Mouse (Mus musculus) heart, embryonic 11.5 days (tissue): ENCODE measurements at regions not wholly inside any gene's neighbourhood (a gene's known extent, or its start where the extent isn't known, plus 50 kb on each side); places are given as distances from the start of the nearest gene placed in this dataset.

ENCODE experiments used
- ATAC-seq: fragments of 200-750 bp; cut with Nextera tagmentation; replicated peaks from 2 replicates; pipeline ENCODE4 v1.8.0; 2017; ENCODE audit warnings: moderate library complexity; ENCODE audit not compliant: insufficient number of reproducible peaks, low FRiP score, low TSS enrichment
- H3K27ac ChIP-seq: fragments of 300-500 bp; sonication (generic); 2 replicates; pipeline ENCODE4 v1.5.1; 2014; ENCODE audit warnings: mild to moderate bottlenecking, low read depth, low read length
- H3K27me3 ChIP-seq: fragments of 300-500 bp; sonication (generic); 2 replicates; pipeline ENCODE4 v1.6.1; 2014; ENCODE audit warnings: mild to moderate bottlenecking, low read length, mixed read lengths; ENCODE audit not compliant: control insufficient read depth, insufficient read depth
- H3K36me3 ChIP-seq: fragments of 300-500 bp; sonication (generic); 2 replicates; pipeline ENCODE4 v1.6.1; 2014; ENCODE audit warnings: mild to moderate bottlenecking, low read length, moderate library complexity, mixed read lengths; ENCODE audit not compliant: control insufficient read depth, insufficient read depth
- H3K4me1 ChIP-seq: fragments of 300-500 bp; sonication (generic); 2 replicates; pipeline ENCODE4 v1.6.1; 2014; ENCODE audit warnings: low read length; ENCODE audit not compliant: control insufficient read depth, insufficient read depth
- H3K4me2 ChIP-seq: fragments of 300-500 bp; sonication (generic); 2 replicates; pipeline ENCODE4 v1.6.1; 2014; ENCODE audit warnings: mild to moderate bottlenecking, moderate library complexity
- H3K4me3 ChIP-seq: fragments of 300-500 bp; sonication (generic); 2 replicates; pipeline ENCODE4 v1.5.1; 2014; ENCODE audit warnings: low read depth, low read length
- H3K9ac ChIP-seq: fragments of 300-500 bp; sonication (generic); 2 replicates; pipeline ENCODE4 v1.6.1; 2014; ENCODE audit warnings: mild to moderate bottlenecking, low read depth, low read length, moderate library complexity
- H3K9me3 ChIP-seq: fragments of 300-500 bp; sonication (generic); replicated peaks from 2 replicates; pipeline ENCODE4 v1.6.1; 2016; ENCODE audit warnings: low read length; ENCODE audit not compliant: control insufficient read depth
- WGBS: fragments of 180-500 bp; shearing (Covaris S2); extraction: QIAGEN DNeasy Blood & Tissue Kit; methylation state at CpG from one replicate; pipeline ENCODE4 v1.1.7; 2014; ENCODE audit not compliant: insufficient replicate concordance; 5-methylcytosine and 5-hydroxymethylcytosine counted together

- Histone ChIP-seq H3K9me3 (no peaks in the 10 kb centered on the region), H3K4me1 (no peaks in the 10 kb centered on the region), H3K4me3 (no peak overlapping the region), H3K4me2 (no peak overlapping the region), H3K27ac (no peak overlapping the region), H3K27me3 (no peaks in the 10 kb centered on the region), H3K36me3 (no peaks in the 10 kb centered on the region), H3K9ac (no peak overlapping the region)
- no peak for ATAC-seq
- 72% methylated on average over 3 of the region's 3 CpGs for WGBS
These were observed 76.9 kb upstream of the Galnt15 start for GRCm38 (mm10) chr14:31951894-31952293.

DNA sequence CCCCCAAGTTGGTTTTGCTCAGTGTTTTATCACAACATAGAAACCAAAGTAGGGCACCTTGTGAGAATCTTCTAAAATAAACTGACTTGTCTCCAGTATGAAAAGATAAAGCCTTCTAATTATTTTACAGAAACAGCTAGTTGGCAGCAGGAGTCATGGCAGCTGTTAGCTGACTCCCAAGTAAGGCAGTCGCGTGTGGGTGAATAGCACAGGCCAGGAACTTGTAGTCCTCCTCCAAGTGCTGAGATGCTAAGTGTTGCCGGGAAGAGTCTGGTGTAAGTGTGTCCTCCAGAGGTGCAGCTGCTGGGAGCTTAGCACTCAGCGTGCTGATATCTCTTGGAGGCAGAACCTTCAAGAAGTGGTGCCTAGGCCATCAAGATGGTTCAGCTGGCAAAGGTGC is 75.0 kb upstream of the Galnt15 start:
- no peak for ATAC-seq
- Histone ChIP-seq H3K4me1 (no peaks in the 10 kb centered on the region), H3K36me3 (no peaks in the 10 kb centered on the region), H3K4me3 (no peak overlapping the region), H3K27ac (no peak overlapping the region), H3K9ac (no peak overlapping the region), H3K27me3 (no peaks in the 10 kb centered on the region), H3K4me2 (no peak overlapping the region), H3K9me3 (no peaks in the 10 kb centered on the region)
- WGBS, result 72% methylated on average over 4 of the region's 4 CpGs

- Histone ChIP-seq H3K36me3 (no peaks in the 10 kb centered on the region), H3K9ac (no peak overlapping the region), H3K4me3 (no peak overlapping the region), H3K27ac (no peak overlapping the region), H3K4me2 (no peak overlapping the region), H3K9me3 (no peaks in the 10 kb centered on the region), H3K27me3 (no peaks in the 10 kb centered on the region), H3K4me1 (no peaks in the 10 kb centered on the region)
- 4% methylated on average over 4 of the region's 4 CpGs for WGBS
- no peak; the same call in 1 of the 2 replicates for ATAC-seq
These were observed 73.8 kb upstream of the Galnt15 start for GRCm38 (mm10) chr14:31954945-31955344.

- Histone ChIP-seq H3K27ac (no peak overlapping the region), H3K36me3 (no peaks in the 10 kb centered on the region), H3K4me1 (no peaks in the 10 kb centered on the region), H3K9me3 (no peaks in the 10 kb centered on the region), H3K9ac (no peak overlapping the region), H3K27me3 (no peaks in the 10 kb centered on the region), H3K4me2 (no peak overlapping the region), H3K4me3 (no peak overlapping the region)
- no peak for ATAC-seq
- 80% methylated on average over 10 of the region's 10 CpGs for WGBS
These were observed 71.6 kb upstream of the Galnt15 start for GRCm38 (mm10) chr14:31957211-31957638.

GRCm38 (mm10) chr14:31960201-31960854 is 68.5 kb upstream of the Galnt15 start:
- Histone ChIP-seq H3K4me1 (peaks cover 8% of the 10 kb centered on the region; the same call in 1 of the 2 replicates), H3K9me3 (no peaks in the 10 kb centered on the region), H3K9ac (no peak overlapping the region), H3K27ac (no peak overlapping the region), H3K4me3 (no peak overlapping the region), H3K4me2 (no peak overlapping the region), H3K36me3 (no peaks in the 10 kb centered on the region), H3K27me3 (no peaks in the 10 kb centered on the region)
- no peak for ATAC-seq
- 83% methylated on average over 9 of the region's 9 CpGs for WGBS

- no peaks in the 10 kb centered on the region for H3K36me3 ChIP-seq
- no peak overlapping the region for H3K9ac ChIP-seq
- 82% methylated on average over 5 of the region's 5 CpGs for WGBS
- no peak for ATAC-seq
- peaks cover 8% of the 10 kb centered on the region; the same call in 1 of the 2 replicates for H3K4me1 ChIP-seq
- H3K9me3 ChIP-seq, result no peaks in the 10 kb centered on the region
- no peaks in the 10 kb centered on the region for H3K27me3 ChIP-seq
- H3K4me3 ChIP-seq, result no peak overlapping the region
- H3K4me2 ChIP-seq, result no peak overlapping the region
- no peak overlapping the region for H3K27ac ChIP-seq
These were observed 67.3 kb upstream of the Galnt15 start for GRCm38 (mm10) chr14:31961442-31961841.

- Histone ChIP-seq H3K9ac (no peak overlapping the region), H3K27ac (peak overlapping the region; percentile 43; the same call in 1 of the 2 replicates), H3K36me3 (no peaks in the 10 kb centered on the region), H3K4me2 (no peak overlapping the region), H3K4me1 (peaks cover 8% of the 10 kb centered on the region; the same call in 1 of the 2 replicates), H3K9me3 (no peaks in the 10 kb centered on the region), H3K4me3 (no peak overlapping the region), H3K27me3 (no peaks in the 10 kb centered on the region)
- no peak; the same call in 1 of the 2 replicates for ATAC-seq
- WGBS, result 41% methylated on average over 12 of the region's 12 CpGs
These were observed 65.5 kb upstream of the Galnt15 start for GRCm38 (mm10) chr14:31963131-31963911.

DNA sequence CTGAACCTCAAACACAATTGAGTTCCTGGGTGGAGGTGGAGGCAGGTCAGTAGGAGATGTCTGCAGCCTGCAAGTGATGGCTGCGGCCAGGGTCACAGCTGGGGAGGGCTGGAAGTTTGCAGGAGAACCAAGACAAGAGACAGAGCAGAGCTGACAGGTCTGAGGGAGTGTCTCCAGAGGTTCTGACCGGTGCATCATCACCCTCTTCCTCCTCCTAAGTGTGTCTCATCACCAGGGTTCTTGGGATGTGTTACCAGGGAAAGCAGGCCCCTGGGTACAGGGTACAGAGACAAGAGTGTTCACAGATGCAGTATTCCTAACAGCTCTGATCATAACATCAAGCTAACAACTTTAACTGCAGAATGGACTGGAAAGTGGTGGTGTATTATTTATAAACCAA is 64.7 kb upstream of the Galnt15 start:
- no peak overlapping the region for H3K4me2 ChIP-seq

More for the DNA sequence above, 64.7 kb upstream of the Galnt15 start:
- H3K4me3 ChIP-seq, result no peak overlapping the region
- no peaks in the 10 kb centered on the region for H3K9me3 ChIP-seq
- no peaks in the 10 kb centered on the region for H3K27me3 ChIP-seq
- H3K4me1 ChIP-seq, result peaks cover 8% of the 10 kb centered on the region; the same call in 1 of the 2 replicates
- WGBS, result 23% methylated on average over 2 of the region's 2 CpGs
- H3K36me3 ChIP-seq, result no peaks in the 10 kb centered on the region
- no peak overlapping the region for H3K9ac ChIP-seq
- H3K27ac ChIP-seq, result peak overlapping the region; percentile 43; the same call in 1 of the 2 replicates
- ATAC-seq, result no peak
